Mouse (Mus musculus) ovary, adult 2 months (tissue): ENCODE data around the gene Zc3h12b. TPM values are rescaled to one million over a fixed set of nuclear protein-coding genes. Genes with fewer than 3 reads are reported as not detected.

Experiments
- polyA plus RNA-seq: library from polyadenylated mRNA; depleted of rRNA; stranded (reverse); fragments of >200 nt; gene quantifications from 2 replicates; pipeline ENCODE4 v1.2.3, GENCODE M21; 2012; rRNA removed

The Zc3h12b gene
- 1.8 TPM in 2 replicates for polyA plus RNA-seq

DNA sequence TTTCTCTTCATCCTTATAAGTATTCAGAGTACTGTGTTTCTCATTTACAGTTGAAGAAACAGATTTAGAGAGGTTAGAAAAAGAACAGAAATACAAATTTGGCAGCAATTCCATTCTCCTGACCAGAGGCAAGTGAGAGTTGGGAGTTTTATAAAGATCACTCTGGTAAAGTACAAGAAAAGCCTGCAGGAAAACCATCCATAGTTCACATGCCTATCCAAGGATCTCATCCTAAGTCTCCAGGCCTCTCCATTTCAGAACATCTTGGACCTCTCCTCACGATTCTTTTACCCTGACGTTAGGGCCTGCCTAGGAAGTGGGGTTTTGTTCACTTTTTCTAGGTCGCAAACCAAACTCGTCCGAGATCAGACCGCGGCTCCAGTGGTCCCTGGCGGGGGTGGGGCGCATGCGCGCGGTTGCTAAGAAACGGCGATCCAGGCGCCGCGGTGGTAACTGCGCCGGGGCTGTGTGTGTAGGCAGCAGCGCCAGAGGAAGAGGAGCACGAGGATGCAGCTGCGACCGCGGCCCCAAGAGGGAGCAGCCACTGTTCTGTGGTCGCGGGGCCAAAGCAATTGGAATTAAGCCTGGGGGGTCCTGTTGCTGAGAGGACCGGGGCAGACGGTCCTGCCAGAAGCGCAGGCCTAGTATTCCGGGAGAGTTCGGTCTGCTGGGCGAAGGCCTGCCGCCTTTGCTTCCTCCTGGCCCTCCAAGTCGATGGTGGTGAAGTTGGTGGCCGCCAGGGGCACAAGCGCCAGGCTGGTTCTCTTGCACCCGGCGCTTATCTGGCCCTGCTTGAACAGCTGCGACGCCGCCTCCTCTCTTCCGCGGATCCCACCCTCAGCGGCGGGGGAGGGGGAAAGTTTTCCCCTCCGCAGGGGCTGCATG lies at the start of gene Zc3h12b:
Gene Zc3h12b (plus strand): TSS at position 452 of the 885 bp plus-strand sequence.

DNA sequence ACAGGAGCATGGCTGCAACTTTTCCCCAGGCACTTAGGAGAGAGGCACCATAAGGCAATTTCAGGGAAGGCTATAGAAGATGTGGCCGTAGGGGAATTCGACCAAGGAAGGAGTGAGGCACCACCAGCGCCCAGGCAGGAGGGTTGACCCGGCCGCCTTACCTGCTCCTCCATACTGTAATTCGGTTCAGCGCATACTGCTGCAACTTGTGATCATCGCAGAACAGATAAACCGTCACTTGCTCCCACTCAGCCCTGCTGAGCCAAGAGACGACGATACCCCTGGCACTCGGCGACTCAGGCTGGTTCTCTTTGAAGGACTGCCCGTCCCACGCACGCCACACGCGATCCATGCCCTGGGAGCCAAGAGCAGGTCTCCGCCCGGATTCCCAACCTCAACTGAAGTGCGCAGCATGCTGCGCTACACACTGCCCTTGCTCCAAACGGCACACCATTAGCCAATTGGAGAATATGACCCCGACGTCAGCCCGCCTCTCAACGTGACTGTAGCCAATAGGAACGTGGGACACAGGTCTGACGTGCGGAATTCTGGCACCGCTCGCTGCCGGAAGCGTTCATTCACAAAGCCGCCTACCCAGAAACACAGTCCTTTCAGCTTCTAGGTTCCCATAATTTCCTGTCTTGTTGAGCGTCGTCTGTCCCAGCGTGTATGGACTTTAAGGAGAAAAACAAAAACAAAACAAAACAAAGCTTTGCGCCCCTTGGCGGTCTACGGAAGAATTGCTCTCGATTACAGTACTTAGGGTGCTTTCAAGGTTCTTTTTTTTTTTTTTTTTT lies 245.2 kb downstream of the Zc3h12b start, which contains the start of gene Las1l:
Gene Las1l (minus strand): TSS at position 466 of the 797 bp plus-strand sequence.

Other genes with a start within 250 kb of the Zc3h12b start
- 0.21 TPM in 1 of 2 replicates, not detected in the other for gene Asb12, start 153.7 kb upstream of the Zc3h12b start, polyA plus RNA-seq
- gene Pfn5, start 153.6 kb upstream of the Zc3h12b start, polyA plus RNA-seq: not detected in 2 replicates
- 2.2 and 2.6 TPM in 2 replicates for gene Zc4h2, start 53.2 kb upstream of the Zc3h12b start, polyA plus RNA-seq
- gene Las1l, start 245.3 kb downstream of the Zc3h12b start, polyA plus RNA-seq: 11.1 and 11.7 TPM in 2 replicates